Mouse (Mus musculus): ENCODE data around the gene Ntn4. TPM values are rescaled to one million over a fixed set of nuclear protein-coding genes. Genes with fewer than 3 reads are reported as not detected.

The Ntn4 gene
- total and polyA plus RNA-seq, 3 experiments: 7.4 to 14.9 (median 14.0) TPM

- Histone ChIP-seq H3K36me3 (ENCODE audit: control insufficient read depth, insufficient read depth, low read length) (no peaks in the 10 kb centered on the region), H3K4me1 (ENCODE audit: control insufficient read depth, insufficient read depth, low read length) (no peaks in the 10 kb centered on the region), H3K27me3 (ENCODE audit: control insufficient read depth, insufficient read depth, low read length) (no peaks in the 10 kb centered on the region), H3K79me2 (replicated peaks; ENCODE audit: control insufficient read depth, insufficient read depth, low read length) (no peaks in the 10 kb centered on the region), H3K27ac (no peak overlapping the region), H3K4me3 (no peak overlapping the region), H3K9ac (ENCODE audit: low read depth, low read length) (no peak overlapping the region)
- no peak for TF ChIP-seq CTCF (IDR thresholded peaks at IDR 0.05)
- no peak for TF ChIP-seq EP300 (IDR thresholded peaks at IDR 0.05; ENCODE audit: insufficient read depth, low read depth, low read length)
- no peak for TF ChIP-seq POLR2A (IDR thresholded peaks at IDR 0.05; ENCODE audit: insufficient read depth, low read depth, low read length)
- no peak for DNase-seq
- WGBS: 73% methylated on average over 11 of the region's 11 CpGs
- intact Hi-C loops (cut with DNase I): no loop called here
Measured at GRCm38 (mm10) chr10:93691344-93691743, 50.9 kb downstream of the Ntn4 start.

DNA sequence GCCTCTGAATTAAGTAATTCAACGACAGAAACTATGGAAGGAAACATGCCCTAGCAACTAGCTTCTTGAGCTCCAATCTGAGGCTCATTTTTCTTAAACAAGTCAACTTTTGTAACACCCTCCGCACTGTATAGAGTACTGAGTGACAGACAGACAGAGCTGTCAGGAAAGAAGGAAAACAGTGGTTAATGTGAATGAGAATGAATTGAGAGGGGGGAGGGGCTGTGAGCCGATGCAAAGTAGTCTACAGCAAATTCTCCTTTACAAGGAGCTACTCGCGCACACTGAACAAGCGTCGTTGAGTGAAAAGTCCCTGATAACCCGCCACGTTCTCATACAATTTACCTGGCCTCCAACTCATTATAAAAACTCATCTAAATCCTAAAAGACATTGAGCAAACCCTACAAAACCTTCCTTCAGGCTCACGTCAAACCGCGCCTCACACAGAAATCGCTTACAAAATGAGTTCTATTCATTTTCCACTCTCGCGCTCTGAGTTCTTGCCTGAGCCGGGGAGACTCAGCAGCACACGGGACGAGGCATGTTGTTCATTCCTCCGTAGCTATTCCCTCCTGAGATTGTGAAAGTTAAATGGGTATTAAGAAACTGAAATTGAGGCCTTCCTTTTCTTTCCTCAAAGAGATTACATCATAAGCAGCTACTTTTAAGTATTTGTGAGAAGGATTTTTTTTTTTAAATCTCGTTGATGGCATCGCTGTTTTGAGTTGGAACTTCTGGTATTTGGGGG lies 54.7 kb downstream of the Ntn4 start:
- no peaks in the 10 kb centered on the region for H3K36me3 ChIP-seq (ENCODE audit: control insufficient read depth, insufficient read depth, low read length)
- H3K4me3 ChIP-seq: no peak overlapping the region
- no peaks in the 10 kb centered on the region for H3K4me1 ChIP-seq (ENCODE audit: control insufficient read depth, insufficient read depth, low read length)
- H3K27ac ChIP-seq: no peak overlapping the region
- H3K79me2 ChIP-seq (replicated peaks; ENCODE audit: control insufficient read depth, insufficient read depth, low read length): no peaks in the 10 kb centered on the region
- H3K27me3 ChIP-seq (ENCODE audit: control insufficient read depth, insufficient read depth, low read length): no peaks in the 10 kb centered on the region
- intact Hi-C loops (cut with DNase I): no loop called here
- H3K9ac ChIP-seq (ENCODE audit: low read depth, low read length): no peak overlapping the region
- no peak for DNase-seq
- WGBS: 78% methylated on average over 21 of the region's 21 CpGs
- no peak for TF ChIP-seq CTCF (IDR thresholded peaks at IDR 0.05)
- TF ChIP-seq EP300 (IDR thresholded peaks at IDR 0.05; ENCODE audit: insufficient read depth, low read depth, low read length): no peak
- no peak for TF ChIP-seq POLR2A (IDR thresholded peaks at IDR 0.05; ENCODE audit: insufficient read depth, low read depth, low read length)

DNA sequence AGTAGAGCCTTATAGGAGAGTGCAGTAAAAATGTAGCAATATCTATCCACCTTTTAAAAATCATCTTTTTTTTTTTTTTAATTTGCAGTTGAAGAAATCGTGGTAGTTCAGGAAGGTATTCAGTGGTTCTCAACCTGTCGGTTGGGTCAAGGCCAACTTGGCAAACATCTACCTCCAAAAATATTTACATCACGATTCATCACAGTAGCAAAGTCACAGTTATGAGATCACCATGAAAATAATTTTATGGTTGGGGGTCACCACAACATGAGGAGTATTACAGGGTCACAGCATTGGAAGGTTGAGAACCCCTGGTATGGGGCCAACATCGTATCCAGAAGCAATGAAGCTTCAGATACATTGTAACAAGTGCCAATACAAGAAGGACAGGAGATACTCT lies 55.5 kb downstream of the Ntn4 start:
- WGBS: 76% methylated on average over 4 of the region's 4 CpGs
- intact Hi-C loops (cut with DNase I): no loop called here
- Histone ChIP-seq H3K79me2 (replicated peaks; ENCODE audit: control insufficient read depth, insufficient read depth, low read length) (no peaks in the 10 kb centered on the region), H3K27me3 (ENCODE audit: control insufficient read depth, insufficient read depth, low read length) (no peaks in the 10 kb centered on the region), H3K36me3 (ENCODE audit: control insufficient read depth, insufficient read depth, low read length) (no peaks in the 10 kb centered on the region), H3K27ac (no peak overlapping the region), H3K4me1 (ENCODE audit: control insufficient read depth, insufficient read depth, low read length) (no peaks in the 10 kb centered on the region), H3K4me3 (no peak overlapping the region), H3K9ac (ENCODE audit: low read depth, low read length) (no peak overlapping the region)
- no peak for DNase-seq
- no peak for TF ChIP-seq POLR2A (IDR thresholded peaks at IDR 0.05; ENCODE audit: insufficient read depth, low read depth, low read length)
- no peak for TF ChIP-seq EP300 (IDR thresholded peaks at IDR 0.05; ENCODE audit: insufficient read depth, low read depth, low read length)
- TF ChIP-seq CTCF (IDR thresholded peaks at IDR 0.05): no peak

- 88% methylated on average over 10 of the region's 10 CpGs for WGBS
- no peak overlapping the region for H3K27ac ChIP-seq
Measured at GRCm38 (mm10) chr10:93697866-93698483, 57.5 kb downstream of the Ntn4 start.

GRCm38 (mm10) chr10:93699689-93700478 lies 59.4 kb downstream of the Ntn4 start:
- intact Hi-C loops (cut with DNase I): no loop called here
- H3K4me3 ChIP-seq: no peak overlapping the region
- WGBS: 90% methylated on average over 10 of the region's 10 CpGs
- H3K9ac ChIP-seq (ENCODE audit: low read depth, low read length): no peak overlapping the region
- no peak for DNase-seq
- TF ChIP-seq POLR2A (IDR thresholded peaks at IDR 0.05; ENCODE audit: insufficient read depth, low read depth, low read length) (no peak), EP300 (IDR thresholded peaks at IDR 0.05; ENCODE audit: insufficient read depth, low read depth, low read length) (no peak), CTCF (IDR thresholded peaks at IDR 0.05) (no peak)
- H3K36me3 ChIP-seq (ENCODE audit: control insufficient read depth, insufficient read depth, low read length): no peaks in the 10 kb centered on the region
- no peak overlapping the region for H3K27ac ChIP-seq
- H3K79me2 ChIP-seq (replicated peaks; ENCODE audit: control insufficient read depth, insufficient read depth, low read length): no peaks in the 10 kb centered on the region
- peaks cover 2% of the 10 kb centered on the region; the same call in 1 of the 2 replicates for H3K4me1 ChIP-seq (ENCODE audit: control insufficient read depth, insufficient read depth, low read length)
- no peaks in the 10 kb centered on the region for H3K27me3 ChIP-seq (ENCODE audit: control insufficient read depth, insufficient read depth, low read length)

More at GRCm38 (mm10) chr10:93697866-93698483, 57.5 kb downstream of the Ntn4 start:
- Histone ChIP-seq H3K9ac (ENCODE audit: low read depth, low read length) (no peak overlapping the region), H3K79me2 (replicated peaks; ENCODE audit: control insufficient read depth, insufficient read depth, low read length) (no peaks in the 10 kb centered on the region), H3K4me3 (no peak overlapping the region), H3K36me3 (ENCODE audit: control insufficient read depth, insufficient read depth, low read length) (no peaks in the 10 kb centered on the region), H3K4me1 (ENCODE audit: control insufficient read depth, insufficient read depth, low read length) (peaks cover 2% of the 10 kb centered on the region; the same call in 1 of the 2 replicates), H3K27me3 (ENCODE audit: control insufficient read depth, insufficient read depth, low read length) (no peaks in the 10 kb centered on the region)
- intact Hi-C loops (cut with DNase I): no loop called here
- no peak for DNase-seq
- no peak for TF ChIP-seq POLR2A (IDR thresholded peaks at IDR 0.05; ENCODE audit: insufficient read depth, low read depth, low read length)
- no peak for TF ChIP-seq EP300 (IDR thresholded peaks at IDR 0.05; ENCODE audit: insufficient read depth, low read depth, low read length)
- no peak for TF ChIP-seq CTCF (IDR thresholded peaks at IDR 0.05)
